Mouse (Mus musculus) intestine, embryonic 14.5 days (tissue): ENCODE measurements around the gene Crabp2. TPM values are rescaled to one million over a fixed set of nuclear protein-coding genes. Genes with fewer than 3 reads are reported as not detected.

ENCODE experiments used
- ATAC-seq: fragments of 200-750 bp; cut with Nextera tagmentation; replicated peaks from 2 replicates; pipeline ENCODE4 v1.8.0; 2017; ENCODE audit warnings: low read depth, moderate number of reproducible peaks, moderate TSS enrichment, moderate library complexity; ENCODE audit not compliant: low FRiP score, low TSS enrichment
- DNase-seq: peaks from one replicate; pipeline ENCODE4 v3.0.0-alpha.2; 2018; ENCODE audit warnings: low spot score
- H3K27ac ChIP-seq: fragments of 300-500 bp; sonication (generic); 2 replicates; pipeline ENCODE4 v1.5.1; 2014; ENCODE audit warnings: low read depth, mild to moderate bottlenecking, control low read depth
- H3K27me3 ChIP-seq: fragments of 300-500 bp; sonication (generic); replicated peaks from 2 replicates; pipeline ENCODE4 v1.6.1; 2014; ENCODE audit warnings: low read length, control low read depth; ENCODE audit not compliant: control insufficient read depth, insufficient read depth
- H3K36me3 ChIP-seq: fragments of 300-500 bp; sonication (generic); 2 replicates; pipeline ENCODE4 v1.6.1; 2014; ENCODE audit warnings: low read length, control low read depth; ENCODE audit not compliant: control insufficient read depth, insufficient read depth
- H3K4me1 ChIP-seq: fragments of 300-500 bp; sonication (generic); replicated peaks from 2 replicates; pipeline ENCODE4 v1.6.1; 2014; ENCODE audit warnings: low read length, control low read depth, mixed read lengths; ENCODE audit not compliant: control insufficient read depth, insufficient read depth
- H3K4me2 ChIP-seq: fragments of 300-500 bp; sonication (generic); 2 replicates; pipeline ENCODE4 v1.6.1; 2014; ENCODE audit warnings: low read length
- H3K4me3 ChIP-seq: fragments of 300-500 bp; sonication (generic); 2 replicates; pipeline ENCODE4 v1.5.1; 2014; ENCODE audit warnings: low read depth, low read length, control low read depth, mixed read lengths
- H3K9ac ChIP-seq: fragments of 300-500 bp; sonication (generic); 2 replicates; pipeline ENCODE4 v1.6.1; 2014; ENCODE audit warnings: mild to moderate bottlenecking, low read length
- H3K9me3 ChIP-seq: fragments of 300-500 bp; sonication (generic); 2 replicates; pipeline ENCODE4 v1.6.1; 2016; ENCODE audit warnings: low read length, control low read depth; ENCODE audit not compliant: control insufficient read depth
- WGBS: fragments of 180-500 bp; shearing (Covaris S2); extraction: QIAGEN DNeasy Blood & Tissue Kit; methylation state at CpG from one replicate; pipeline ENCODE4 v1.1.7; 2014; 5-methylcytosine and 5-hydroxymethylcytosine counted together
- polyA plus RNA-seq: library from polyadenylated mRNA; unstranded; fragments of >200 nt; fragmentation: Nextera tagmentation; extraction: Ambion mirVana; gene quantifications from 2 replicates; pipeline ENCODE4 v1.2.1, GENCODE M21; 2014

Gene Crabp2
- polyA plus RNA-seq, 1 experiment from 2014 or later = 9.7 TPM

DNA sequence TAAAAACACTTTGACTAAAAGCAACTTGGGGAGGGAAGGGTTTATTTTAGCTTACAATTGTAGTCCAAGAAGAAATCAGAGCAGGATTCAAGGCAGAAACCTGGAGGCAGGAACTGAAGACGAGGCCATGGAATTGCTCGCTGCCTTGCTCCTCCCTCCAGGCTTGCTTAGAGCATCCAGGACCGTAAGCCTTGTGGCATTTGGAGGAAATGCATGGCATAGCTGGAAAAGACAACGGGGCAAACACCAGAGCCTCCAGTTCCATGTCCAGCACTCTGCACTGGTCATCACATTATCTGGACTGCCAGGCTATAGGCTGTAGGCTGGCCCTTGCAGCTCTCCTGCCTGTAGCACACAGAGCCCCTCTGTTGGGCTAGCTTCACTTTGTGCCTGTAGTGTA lies 14.0 kb upstream of the Crabp2 start:
- ATAC-seq (no peak), DNase-seq (no peak)
- Histone ChIP-seq H3K4me2 (no peak overlapping the region), H3K4me3 (no peak overlapping the region), H3K9me3 (no peaks in the 10 kb centered on the region), H3K9ac (no peak overlapping the region), H3K4me1 (peaks cover 20% of the 10 kb centered on the region), H3K36me3 (peaks cover 71% of the 10 kb centered on the region), H3K27me3 (no peaks in the 10 kb centered on the region), H3K27ac (no peak overlapping the region)
- WGBS = 59% methylated on average over 4 of the region's 4 CpGs

GRCm38 (mm10) chr3:87935201-87935600 lies 13.3 kb upstream of the Crabp2 start:
- Histone ChIP-seq H3K27ac (no peak overlapping the region), H3K4me3 (no peak overlapping the region), H3K4me2 (no peak overlapping the region), H3K27me3 (no peaks in the 10 kb centered on the region), H3K36me3 (peaks cover 78% of the 10 kb centered on the region), H3K4me1 (peaks cover 20% of the 10 kb centered on the region), H3K9me3 (no peaks in the 10 kb centered on the region), H3K9ac (no peak overlapping the region)
- WGBS = 80% methylated on average over 4 of the region's 4 CpGs
- ATAC-seq = no peak
- DNase-seq = no peak

- Histone ChIP-seq H3K27ac (no peak overlapping the region), H3K36me3 (peaks cover 84% of the 10 kb centered on the region)
- WGBS = 95% methylated on average over 2 of the region's 2 CpGs
Measured at GRCm38 (mm10) chr3:87935776-87936175, 12.7 kb upstream of the Crabp2 start.

DNA sequence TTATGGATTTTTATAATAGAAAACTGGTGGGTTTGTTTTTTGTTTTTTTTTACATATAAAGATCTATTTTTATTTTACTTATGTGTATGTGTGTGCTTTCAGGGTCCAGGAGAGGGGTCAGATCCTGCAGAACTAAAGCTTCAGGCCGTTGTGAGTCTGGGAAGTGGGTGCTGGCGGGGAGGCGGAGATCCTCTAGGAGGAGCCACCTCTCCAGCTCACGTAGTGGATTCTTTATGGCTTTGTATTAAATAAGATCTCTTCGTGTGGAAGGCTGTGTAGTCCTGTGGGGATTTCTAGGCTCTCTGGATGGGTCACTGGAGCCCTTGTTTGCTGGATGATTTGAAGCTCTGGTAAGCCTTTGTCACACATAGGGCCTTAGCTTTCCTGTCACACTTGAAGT lies 7.9 kb upstream of the Crabp2 start:
- no peak overlapping the region for H3K27ac ChIP-seq
- WGBS = 69% methylated on average over 5 of the region's 5 CpGs
- no peaks in the 10 kb centered on the region for H3K27me3 ChIP-seq
- peaks cover 5% of the 10 kb centered on the region; the same call in 1 of the 2 replicates for H3K4me1 ChIP-seq
- no peak overlapping the region for H3K9ac ChIP-seq
- no peak for ATAC-seq
- H3K36me3 ChIP-seq = peaks cover 69% of the 10 kb centered on the region
- no peak overlapping the region for H3K4me2 ChIP-seq
- no peak for DNase-seq
- H3K9me3 ChIP-seq = no peaks in the 10 kb centered on the region
- H3K4me3 ChIP-seq = no peak overlapping the region

More at GRCm38 (mm10) chr3:87935776-87936175, 12.7 kb upstream of the Crabp2 start:
- ATAC-seq (peak; percentile 51; the same call in 1 of the 2 replicates), DNase-seq (peak; percentile 91)
- Histone ChIP-seq H3K4me1 (peaks cover 18% of the 10 kb centered on the region), H3K9me3 (no peaks in the 10 kb centered on the region), H3K9ac (no peak overlapping the region), H3K4me2 (no peak overlapping the region), H3K27me3 (no peaks in the 10 kb centered on the region), H3K4me3 (no peak overlapping the region)

DNA sequence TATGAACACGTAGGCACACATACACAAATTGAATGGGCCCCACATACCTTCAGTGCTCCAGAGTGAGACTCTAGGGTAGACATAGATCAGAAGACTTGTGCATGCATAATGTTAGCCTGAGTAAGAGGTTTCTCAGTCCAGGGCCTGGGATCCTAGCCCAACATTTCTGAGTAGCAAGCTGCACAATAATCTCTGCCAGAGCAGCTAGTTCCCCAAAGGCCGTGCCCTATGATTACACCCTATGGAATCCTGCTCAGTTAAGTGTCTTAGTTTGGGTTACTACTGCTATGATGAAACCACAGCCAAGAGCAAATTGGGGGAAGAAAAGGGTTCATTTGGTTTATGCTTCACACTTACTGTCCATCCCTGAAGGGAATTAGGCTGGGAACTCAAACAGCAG lies 6.0 kb upstream of the Crabp2 start:
- Histone ChIP-seq H3K4me2 (no peak overlapping the region), H3K4me3 (no peak overlapping the region), H3K27ac (no peak overlapping the region), H3K36me3 (peaks cover 53% of the 10 kb centered on the region), H3K27me3 (no peaks in the 10 kb centered on the region), H3K9me3 (no peaks in the 10 kb centered on the region), H3K9ac (no peak overlapping the region), H3K4me1 (peaks cover 13% of the 10 kb centered on the region)
- DNase-seq (no peak), ATAC-seq (no peak)
- 92% methylated on average over 2 of the region's 2 CpGs for WGBS

- no peak for ATAC-seq
Measured at GRCm38 (mm10) chr3:87943586-87943985, 4.9 kb upstream of the Crabp2 start.

GRCm38 (mm10) chr3:87944838-87945600 lies 3.4 kb upstream of the Crabp2 start:
- Histone ChIP-seq H3K4me3 (no peak overlapping the region), H3K36me3 (peaks cover 27% of the 10 kb centered on the region), H3K27ac (no peak overlapping the region), H3K4me1 (peaks cover 34% of the 10 kb centered on the region), H3K9ac (no peak overlapping the region), H3K27me3 (peaks cover 21% of the 10 kb centered on the region), H3K9me3 (no peaks in the 10 kb centered on the region), H3K4me2 (no peak overlapping the region)
- 40% methylated on average over 4 of the region's 4 CpGs for WGBS
- no peak for ATAC-seq
- no peak for DNase-seq

More at GRCm38 (mm10) chr3:87943586-87943985, 4.9 kb upstream of the Crabp2 start:
- DNase-seq = no peak
- WGBS = 69% methylated on average over 7 of the region's 7 CpGs
- Histone ChIP-seq H3K27ac (no peak overlapping the region), H3K9me3 (no peaks in the 10 kb centered on the region), H3K4me2 (no peak overlapping the region), H3K4me3 (no peak overlapping the region), H3K4me1 (peaks cover 22% of the 10 kb centered on the region), H3K36me3 (peaks cover 42% of the 10 kb centered on the region), H3K27me3 (peaks cover 9% of the 10 kb centered on the region), H3K9ac (no peak overlapping the region)

- no peak for DNase-seq
- H3K27me3 ChIP-seq = peaks cover 27% of the 10 kb centered on the region
- H3K27ac ChIP-seq = no peak overlapping the region
- no peak overlapping the region for H3K9ac ChIP-seq
- H3K4me3 ChIP-seq = no peak overlapping the region
- 42% methylated on average over 12 of the region's 12 CpGs for WGBS
- no peaks in the 10 kb centered on the region for H3K9me3 ChIP-seq
- peaks cover 37% of the 10 kb centered on the region for H3K4me1 ChIP-seq
- no peak for ATAC-seq
- peaks cover 18% of the 10 kb centered on the region for H3K36me3 ChIP-seq
- H3K4me2 ChIP-seq = no peak overlapping the region
Measured at GRCm38 (mm10) chr3:87945781-87946540, 2.5 kb upstream of the Crabp2 start.
